Mouse (Mus musculus) myocyte (in vitro differentiated cells): ENCODE measurements around the gene Dph2. TPM values are rescaled to one million over a fixed set of nuclear protein-coding genes. Genes with fewer than 3 reads are reported as not detected.

Source experiments
- H3K27me3 ChIP-seq: one replicate; pipeline ENCODE4 v1.6.1; 2011; ENCODE audit not compliant: control insufficient read depth, insufficient read depth, insufficient read length
- H3K36me3 ChIP-seq: one replicate; pipeline ENCODE4 v1.6.1; 2011; ENCODE audit not compliant: control insufficient read depth, insufficient read depth
- H3K4me2 ChIP-seq: one replicate; pipeline ENCODE4 v1.6.1; 2011; ENCODE audit warnings: low read depth, control low read depth
- H3K4me3 ChIP-seq: one replicate; pipeline ENCODE4 v1.5.1; 2011; ENCODE audit warnings: mild to moderate bottlenecking, control low read depth, moderate library complexity
- H3K79me2 ChIP-seq: one replicate; pipeline ENCODE4 v1.6.1; 2011; ENCODE audit not compliant: control insufficient read depth, insufficient read depth
- H3ac ChIP-seq: one replicate; pipeline ENCODE4 v1.6.1; 2011; ENCODE audit not compliant: control insufficient read depth, insufficient read length
- CEBPB ChIP-seq: IDR thresholded peaks from 2 replicates; pipeline ENCODE4 v1.6.1; 2011; ENCODE audit warnings: mild to moderate bottlenecking, moderate library complexity; ENCODE audit not compliant: poor library complexity, insufficient read depth, severe bottlenecking
- E2F4 ChIP-seq: IDR thresholded peaks from one replicate; pipeline ENCODE4 v1.6.1; 2011; ENCODE audit warnings: mild to moderate bottlenecking, control low read depth, moderate library complexity; ENCODE audit not compliant: insufficient read depth
- MAX ChIP-seq: IDR thresholded peaks from one replicate; pipeline ENCODE4 v1.6.1; 2011; ENCODE audit warnings: low read depth, mild to moderate bottlenecking, control low read depth
- MYOD1 ChIP-seq, 3 experiments: IDR thresholded peaks; one replicate each; pipeline ENCODE4 v1.6.1; 2011; ENCODE audit warnings: control low read depth in 2 of 3, low read depth in 2 of 3, mild to moderate bottlenecking in 2 of 3, moderate library complexity in 1 of 3; ENCODE audit not compliant: insufficient read length in 2 of 3, control insufficient read depth in 1 of 3
- MYOG ChIP-seq, 3 experiments: IDR thresholded peaks; one replicate each; pipeline ENCODE4 v1.6.1; 2011; ENCODE audit warnings: control low read depth in 2 of 3, low read depth in 2 of 3, mild to moderate bottlenecking in 2 of 3; ENCODE audit not compliant: insufficient read length in 2 of 3, control insufficient read depth in 1 of 3, insufficient read depth in 1 of 3
- POLR2A ChIP-seq: IDR thresholded peaks from one replicate; pipeline ENCODE4 v1.6.1; 2011; ENCODE audit warnings: low read depth, mild to moderate bottlenecking, control low read depth, moderate library complexity; ENCODE audit not compliant: insufficient read length
- POLR2AphosphoS2 ChIP-seq: IDR thresholded peaks from one replicate; pipeline ENCODE4 v1.6.1; 2011; ENCODE audit warnings: low read depth, control low read depth; ENCODE audit not compliant: insufficient read length
- REST ChIP-seq: IDR thresholded peaks from one replicate; pipeline ENCODE4 v1.6.1; 2011; ENCODE audit warnings: mild to moderate bottlenecking, control low read depth, moderate library complexity; ENCODE audit not compliant: insufficient read depth, insufficient read length
- SRF ChIP-seq: IDR thresholded peaks from one replicate; pipeline ENCODE4 v1.6.1; 2011; ENCODE audit warnings: low read depth; ENCODE audit not compliant: control insufficient read depth, insufficient read length
- TCF12 ChIP-seq: IDR thresholded peaks from one replicate; pipeline ENCODE4 v1.6.1; 2011; ENCODE audit warnings: mild to moderate bottlenecking, control low read depth; ENCODE audit not compliant: poor library complexity, insufficient read depth, severe bottlenecking
- TCF3 ChIP-seq: IDR thresholded peaks from one replicate; pipeline ENCODE4 v1.6.1; 2011; ENCODE audit warnings: low read depth, control low read depth; ENCODE audit not compliant: insufficient read length
- USF1 ChIP-seq: IDR thresholded peaks from one replicate; pipeline ENCODE4 v1.6.1; 2011; ENCODE audit warnings: low read depth, mild to moderate bottlenecking, control low read depth, moderate library complexity
- polyA plus RNA-seq: library from polyadenylated mRNA; unstranded; fragments of >200 nt; fragmentation: generic; extraction: Trizol; gene quantifications from one replicate; pipeline ENCODE4 v1.2.1, GENCODE M21; 2012; ENCODE audit warnings: missing spikeins

The Dph2 gene
- polyA plus RNA-seq, 1 experiment, result 8.5 TPM

DNA sequence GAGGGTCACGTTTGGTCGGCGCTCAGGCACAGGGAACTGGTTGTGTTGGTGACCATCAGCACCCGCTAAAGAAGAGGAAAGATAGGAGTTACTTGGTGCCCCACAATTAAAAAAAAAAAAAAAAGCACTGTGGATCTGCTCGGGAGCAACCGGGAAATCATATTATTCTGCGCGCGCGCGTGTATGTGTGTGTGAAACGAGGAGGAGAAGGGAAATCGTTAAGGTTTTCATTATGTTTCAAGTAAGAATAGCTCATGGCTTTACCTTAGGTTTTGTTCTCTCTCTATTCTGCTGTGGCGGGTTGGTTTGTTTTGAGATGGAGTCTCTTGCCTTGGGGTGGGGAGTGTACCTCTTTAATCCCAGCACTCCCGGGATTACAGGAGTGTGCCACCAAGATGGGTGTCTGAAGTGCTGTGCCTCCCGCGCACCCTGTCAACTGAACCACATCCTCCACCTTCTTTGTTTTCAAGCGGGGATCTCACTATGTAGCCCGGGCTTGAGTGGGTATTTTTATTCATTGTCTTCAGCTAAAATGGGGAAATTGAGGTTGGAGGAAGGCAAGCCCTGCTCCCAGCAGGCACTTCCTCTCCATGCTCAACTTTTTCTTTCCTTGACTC lies 23.8 kb upstream of the Dph2 start:
- Histone ChIP-seq H3K4me2 (peak overlapping the region; percentile 83), H3K27me3 (no peaks in the 10 kb centered on the region), H3ac (peak overlapping the region; percentile 11), H3K79me2 (peaks cover 39% of the 10 kb centered on the region), H3K4me3 (peak overlapping the region; percentile 95), H3K36me3 (no peaks in the 10 kb centered on the region)
- TF ChIP-seq MYOG (IDR thresholded peaks at IDR 0.05; ENCODE audit: control insufficient read depth in 1 of 3, insufficient read depth in 1 of 3, insufficient read length in 2 of 3, low read depth in 2 of 3), result no peak
- no peak for TF ChIP-seq REST
- TF ChIP-seq CEBPB, result no peak
- TF ChIP-seq USF1, result no peak
- no peak for TF ChIP-seq SRF
- TF ChIP-seq MAX, result no peak
- TF ChIP-seq TCF12, result no peak
- no peak for TF ChIP-seq MYOD1 (IDR thresholded peaks at IDR 0.05; ENCODE audit: control insufficient read depth in 1 of 3, insufficient read length in 2 of 3, low read depth in 2 of 3)
- no peak for TF ChIP-seq POLR2AphosphoS2
- TF ChIP-seq POLR2A, result no peak
- TF ChIP-seq E2F4, result no peak
- no peak for TF ChIP-seq TCF3

DNA sequence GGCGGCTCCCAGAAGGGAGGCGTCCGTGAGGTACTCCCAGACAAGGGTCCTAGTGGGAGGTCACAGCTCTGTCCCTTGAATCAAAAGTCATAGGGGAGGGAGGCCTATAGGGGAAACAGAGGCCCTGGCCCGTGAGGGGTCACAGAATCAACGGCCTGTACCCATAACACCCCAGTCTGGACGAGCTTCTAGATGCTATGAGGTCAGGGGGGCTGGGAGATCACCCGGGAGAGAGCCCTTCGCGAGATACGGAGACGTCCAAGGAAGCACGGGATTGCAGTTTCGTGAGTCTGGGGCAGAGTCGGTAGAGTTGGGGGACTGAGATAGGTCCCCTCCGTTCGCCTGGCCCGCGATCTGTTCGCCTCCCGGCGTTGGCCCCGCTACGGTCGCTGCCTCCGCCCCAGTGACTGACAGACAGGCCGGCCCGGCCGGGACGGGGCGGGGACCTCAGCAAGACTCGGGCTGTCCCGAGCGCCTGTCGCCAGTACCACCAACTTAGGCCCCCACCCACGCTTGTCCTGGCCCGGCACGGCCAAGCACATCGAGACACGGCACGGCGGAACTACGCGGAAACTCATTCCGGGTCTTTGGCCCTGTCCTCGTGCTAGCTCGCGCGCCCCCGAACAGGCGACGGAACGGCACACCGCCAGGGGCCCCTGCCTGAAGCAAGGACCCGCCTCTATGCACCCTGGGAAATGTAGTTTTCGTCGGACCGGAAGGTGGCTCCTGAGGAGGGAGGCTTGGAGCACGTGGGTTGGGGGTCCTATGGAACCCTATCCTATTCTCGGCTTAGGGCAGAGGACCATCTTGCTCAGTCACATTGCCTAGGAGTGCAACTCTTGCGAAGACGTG lies 23.0 kb upstream of the Dph2 start, which contains the start of gene Ipo13:
Gene Ipo13 (minus strand): TSS at position 409 of the 852 bp plus-strand sequence.
- Histone ChIP-seq H3K79me2 (peaks cover 47% of the 10 kb centered on the region), H3K4me2 (peak within 1 kb of the TSS; percentile 83), H3ac (peak within 1 kb of the TSS; percentile 11), H3K27me3 (no peaks in the 10 kb centered on the region), H3K36me3 (no peaks in the 10 kb centered on the region), H3K4me3 (peak within 1 kb of the TSS; percentile 95)
- TF ChIP-seq TCF12 (no peak), USF1 (peak; percentile 79), MAX (peak; percentile 92), MYOD1 (IDR thresholded peaks at IDR 0.05; ENCODE audit: control insufficient read depth in 1 of 3, insufficient read length in 2 of 3, low read depth in 2 of 3) (no peak), REST (no peak), POLR2A (peak; percentile 94), MYOG (IDR thresholded peaks at IDR 0.05; ENCODE audit: control insufficient read depth in 1 of 3, insufficient read depth in 1 of 3, insufficient read length in 2 of 3, low read depth in 2 of 3) (peak in 1 of 3 experiments; percentile 2), POLR2AphosphoS2 (peak; percentile 87), TCF3 (no peak), CEBPB (no peak), E2F4 (no peak)

DNA sequence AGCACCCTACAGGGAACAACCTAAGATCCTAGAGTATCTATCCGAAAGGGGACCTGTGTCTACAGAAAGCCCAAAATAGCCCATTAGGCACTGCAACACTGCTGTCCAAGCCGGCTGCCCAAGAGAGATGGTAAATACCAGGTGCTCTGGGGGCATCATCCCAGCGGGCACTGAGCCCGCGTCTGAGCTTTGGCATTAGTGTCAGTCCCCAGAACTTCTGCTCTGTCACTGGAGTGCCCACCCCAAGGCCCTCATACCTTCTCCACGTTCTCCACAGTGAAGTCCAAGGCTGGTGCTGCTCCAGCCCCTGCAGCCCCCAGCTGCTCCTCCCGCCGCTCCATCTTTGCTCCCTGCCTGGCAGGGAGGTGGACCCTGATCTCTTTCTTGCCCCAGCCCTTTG lies 22.2 kb upstream of the Dph2 start:
- peak overlapping the region; percentile 11 for H3ac ChIP-seq
- peak overlapping the region; percentile 83 for H3K4me2 ChIP-seq
- H3K4me3 ChIP-seq, result peak overlapping the region; percentile 95
- no peak for TF ChIP-seq MYOG (IDR thresholded peaks at IDR 0.05; ENCODE audit: control insufficient read depth in 1 of 3, insufficient read depth in 1 of 3, insufficient read length in 2 of 3, low read depth in 2 of 3)
- TF ChIP-seq CEBPB, result no peak
- no peak for TF ChIP-seq SRF
- no peak for TF ChIP-seq REST
- TF ChIP-seq POLR2A, result no peak
- TF ChIP-seq MYOD1 (IDR thresholded peaks at IDR 0.05; ENCODE audit: control insufficient read depth in 1 of 3, insufficient read length in 2 of 3, low read depth in 2 of 3), result peak in 1 of 3 experiments; percentile 51
- peaks cover 55% of the 10 kb centered on the region for H3K79me2 ChIP-seq
- H3K27me3 ChIP-seq, result no peaks in the 10 kb centered on the region
- H3K36me3 ChIP-seq, result no peaks in the 10 kb centered on the region

DNA sequence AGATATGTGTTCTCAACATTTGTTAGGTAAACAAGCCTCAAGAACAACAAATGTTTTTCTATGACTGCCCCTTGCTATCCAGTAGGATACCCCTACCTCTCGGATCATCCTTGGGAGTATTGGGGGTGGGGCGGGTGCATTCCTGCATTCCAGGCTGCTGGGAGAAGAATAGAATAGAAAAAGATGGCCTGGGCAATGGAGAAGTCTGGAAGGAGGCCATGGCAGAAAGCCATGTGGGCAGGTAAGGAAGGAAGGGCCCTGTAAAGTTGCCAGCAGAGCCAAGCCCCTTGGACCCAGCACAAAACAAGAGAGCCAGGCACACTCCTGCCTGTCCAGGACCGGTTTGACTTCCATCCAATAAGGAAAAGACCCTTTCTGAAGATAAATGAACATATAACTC lies 21.6 kb upstream of the Dph2 start:
- peak overlapping the region; percentile 83 for H3K4me2 ChIP-seq
- peaks cover 61% of the 10 kb centered on the region for H3K79me2 ChIP-seq
- no peak for TF ChIP-seq TCF3
- TF ChIP-seq MYOG (IDR thresholded peaks at IDR 0.05; ENCODE audit: control insufficient read depth in 1 of 3, insufficient read depth in 1 of 3, insufficient read length in 2 of 3, low read depth in 2 of 3), result no peak
- no peak for TF ChIP-seq USF1
- TF ChIP-seq CEBPB, result no peak
- no peak for TF ChIP-seq MYOD1 (IDR thresholded peaks at IDR 0.05; ENCODE audit: control insufficient read depth in 1 of 3, insufficient read length in 2 of 3, low read depth in 2 of 3)
- TF ChIP-seq REST, result no peak
- no peak for TF ChIP-seq TCF12
- TF ChIP-seq MAX, result no peak
- TF ChIP-seq E2F4, result no peak
- no peak for TF ChIP-seq POLR2AphosphoS2
- no peak for TF ChIP-seq SRF
- no peak for TF ChIP-seq POLR2A
- H3K36me3 ChIP-seq, result no peaks in the 10 kb centered on the region
- H3K27me3 ChIP-seq, result no peaks in the 10 kb centered on the region
- peak overlapping the region; percentile 95 for H3K4me3 ChIP-seq
- H3ac ChIP-seq, result no peak overlapping the region
